Mouse (Mus musculus): ENCODE data around the gene Kndc1. TPM values are rescaled to one million over a fixed set of nuclear protein-coding genes. Genes with fewer than 3 reads are reported as not detected.
A peak's percentile ranks its signal among the peaks of the same experiment; 100 is the strongest.

Kndc1 gene
- polyA plus RNA-seq, 1 experiment from 2014 or later: 0.06 TPM

- Histone ChIP-seq H3K9ac (no peak overlapping the region), H3K4me1 (replicated peaks) (peaks cover 6% of the 10 kb centered on the region; the same call in 1 of the 2 replicates), H3K9me3 (replicated peaks) (no peaks in the 10 kb centered on the region), H3K4me2 (peak overlapping the region; percentile 93; the same call in 1 of the 2 replicates), H3K27ac (ENCODE audit: poor library complexity, severe bottlenecking) (no peak overlapping the region), H3K4me3 (no peak overlapping the region), H3K27me3 (replicated peaks) (peaks cover 47% of the 10 kb centered on the region), H3K36me3 (no peaks in the 10 kb centered on the region)
- 58% methylated on average over 6 of the region's 6 CpGs for WGBS
- no peak for ATAC-seq (ENCODE audit: insufficient number of reproducible peaks, low FRiP score)
These were observed 57.6 kb downstream of the Kndc1 start for GRCm38 (mm10) chr7:139951991-139952633.

GRCm38 (mm10) chr7:139955505-139955904 lies 61.0 kb downstream of the Kndc1 start:
- H3K36me3 ChIP-seq: no peaks in the 10 kb centered on the region
- no peak for ATAC-seq (ENCODE audit: insufficient number of reproducible peaks, low FRiP score)
- no peak overlapping the region for H3K9ac ChIP-seq
- peaks cover 12% of the 10 kb centered on the region for H3K4me1 ChIP-seq (replicated peaks)
- no peak overlapping the region for H3K4me3 ChIP-seq
- WGBS: 77% methylated on average over 4 of the region's 4 CpGs
- peaks cover 41% of the 10 kb centered on the region for H3K27me3 ChIP-seq (replicated peaks)
- no peak overlapping the region for H3K27ac ChIP-seq (ENCODE audit: poor library complexity, severe bottlenecking)
- no peak overlapping the region for H3K4me2 ChIP-seq
- no peaks in the 10 kb centered on the region for H3K9me3 ChIP-seq (replicated peaks)

DNA sequence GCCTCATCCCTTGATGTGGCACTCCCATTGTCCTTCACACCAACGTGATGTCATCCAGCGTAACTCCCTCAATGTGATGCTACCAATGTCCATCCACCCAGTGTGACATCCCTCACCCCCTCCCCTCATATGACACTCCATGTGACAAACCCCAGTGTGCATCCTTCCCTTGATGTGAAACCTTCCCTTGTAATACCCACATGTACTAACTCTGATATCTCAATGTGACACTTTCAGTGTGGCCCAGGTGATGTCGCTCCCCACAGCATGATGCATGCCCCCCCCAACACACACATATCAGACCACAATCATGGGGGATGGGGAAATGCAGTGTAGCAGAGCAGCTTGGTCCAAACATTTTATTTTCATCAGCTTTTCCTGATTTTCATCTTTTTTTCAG lies 62.2 kb downstream of the Kndc1 start:
- Histone ChIP-seq H3K4me3 (no peak overlapping the region), H3K9ac (no peak overlapping the region), H3K4me2 (no peak overlapping the region), H3K4me1 (replicated peaks) (peaks cover 12% of the 10 kb centered on the region), H3K36me3 (no peaks in the 10 kb centered on the region), H3K27me3 (replicated peaks) (peaks cover 52% of the 10 kb centered on the region), H3K27ac (ENCODE audit: poor library complexity, severe bottlenecking) (no peak overlapping the region), H3K9me3 (replicated peaks) (no peaks in the 10 kb centered on the region)
- no peak for ATAC-seq (ENCODE audit: insufficient number of reproducible peaks, low FRiP score)
- 72% methylated on average over 3 of the region's 3 CpGs for WGBS

DNA sequence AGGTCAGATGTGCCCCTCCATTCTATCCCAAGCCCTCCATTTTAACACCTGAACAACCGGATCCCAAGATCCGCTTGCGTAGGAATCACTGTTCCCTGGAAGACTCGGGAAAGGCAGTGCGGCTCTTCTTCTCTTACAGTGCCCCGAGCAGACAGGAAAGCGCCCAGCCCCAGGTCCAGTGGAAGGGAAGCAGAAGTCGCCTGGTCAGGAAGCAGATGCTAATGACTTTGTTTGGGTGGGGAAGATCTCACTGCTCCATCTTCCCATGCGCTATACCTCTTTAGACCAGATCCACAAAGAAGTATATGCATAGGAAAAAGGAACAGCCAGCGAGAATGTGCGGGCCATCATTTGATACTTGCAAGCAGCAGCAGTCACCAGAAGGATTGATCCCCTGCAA lies 62.9 kb downstream of the Kndc1 start:
- peaks cover 55% of the 10 kb centered on the region for H3K27me3 ChIP-seq (replicated peaks)
- no peak for ATAC-seq (ENCODE audit: insufficient number of reproducible peaks, low FRiP score)

DNA sequence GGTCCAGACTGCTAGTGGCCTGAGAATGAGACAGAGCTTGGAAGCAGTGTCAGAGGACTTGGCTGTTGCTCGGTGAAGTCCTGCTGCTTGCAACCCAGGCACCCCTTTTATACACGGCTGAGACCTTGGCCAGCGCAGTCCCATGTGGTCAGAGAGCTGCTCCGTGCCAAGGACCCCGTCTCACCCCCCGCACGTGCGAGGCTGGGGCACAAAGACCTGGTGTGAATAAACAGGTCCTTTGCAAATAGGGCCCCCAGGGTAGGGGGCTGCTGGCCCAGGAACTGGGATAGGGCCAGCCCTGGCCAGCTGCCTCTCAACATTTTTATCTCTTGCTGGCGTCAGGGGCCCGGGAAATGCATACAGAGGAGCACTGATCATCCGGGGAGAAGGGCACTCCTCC lies 63.5 kb downstream of the Kndc1 start:
- Histone ChIP-seq H3K4me1 (replicated peaks) (peaks cover 10% of the 10 kb centered on the region), H3K36me3 (no peaks in the 10 kb centered on the region), H3K4me2 (0 out of 2 replicates have a peak overlapping the region, but pooled peaks have one; percentile 11), H3K27ac (ENCODE audit: poor library complexity, severe bottlenecking) (no peak overlapping the region), H3K4me3 (no peak overlapping the region), H3K9me3 (replicated peaks) (no peaks in the 10 kb centered on the region), H3K27me3 (replicated peaks) (peaks cover 55% of the 10 kb centered on the region), H3K9ac (no peak overlapping the region)
- ATAC-seq (ENCODE audit: insufficient number of reproducible peaks, low FRiP score): no peak
- 16% methylated on average over 11 of the region's 11 CpGs for WGBS

More for the DNA sequence above, 62.9 kb downstream of the Kndc1 start:
- no peaks in the 10 kb centered on the region for H3K36me3 ChIP-seq
- WGBS: 35% methylated on average over 11 of the region's 11 CpGs
- H3K4me1 ChIP-seq (replicated peaks): peaks cover 10% of the 10 kb centered on the region
- H3K4me3 ChIP-seq: no peak overlapping the region
- no peak overlapping the region for H3K9ac ChIP-seq
- no peak overlapping the region for H3K4me2 ChIP-seq
- H3K9me3 ChIP-seq (replicated peaks): no peaks in the 10 kb centered on the region
- no peak overlapping the region for H3K27ac ChIP-seq (ENCODE audit: poor library complexity, severe bottlenecking)

DNA sequence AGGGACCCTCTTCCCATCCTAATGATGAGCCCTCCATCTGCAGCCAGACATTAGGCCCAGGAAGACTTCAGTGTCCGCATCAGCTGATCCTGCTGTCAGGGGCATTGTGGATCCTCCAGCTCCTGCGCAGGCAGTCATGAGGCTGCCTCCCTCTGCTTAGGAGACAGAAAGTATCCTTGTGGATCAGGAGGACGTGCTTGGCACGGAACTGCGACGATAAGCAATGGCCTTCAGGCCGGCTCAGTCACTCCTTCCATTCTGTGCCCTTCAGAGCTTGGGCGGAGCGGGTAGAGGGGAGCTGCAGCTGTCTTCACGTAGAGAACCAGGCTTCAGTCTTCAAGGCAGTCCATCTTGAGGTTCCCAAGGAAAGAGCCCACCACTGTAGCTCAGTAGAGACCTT lies 66.6 kb downstream of the Kndc1 start:
- Histone ChIP-seq H3K4me2 (no peak overlapping the region), H3K9me3 (replicated peaks) (no peaks in the 10 kb centered on the region), H3K4me1 (replicated peaks) (peaks cover 10% of the 10 kb centered on the region), H3K9ac (no peak overlapping the region), H3K27me3 (replicated peaks) (peaks cover 56% of the 10 kb centered on the region), H3K4me3 (no peak overlapping the region), H3K36me3 (no peaks in the 10 kb centered on the region), H3K27ac (ENCODE audit: poor library complexity, severe bottlenecking) (no peak overlapping the region)
- WGBS: 74% methylated on average over 10 of the region's 10 CpGs
- ATAC-seq (ENCODE audit: insufficient number of reproducible peaks, low FRiP score): no peak

DNA sequence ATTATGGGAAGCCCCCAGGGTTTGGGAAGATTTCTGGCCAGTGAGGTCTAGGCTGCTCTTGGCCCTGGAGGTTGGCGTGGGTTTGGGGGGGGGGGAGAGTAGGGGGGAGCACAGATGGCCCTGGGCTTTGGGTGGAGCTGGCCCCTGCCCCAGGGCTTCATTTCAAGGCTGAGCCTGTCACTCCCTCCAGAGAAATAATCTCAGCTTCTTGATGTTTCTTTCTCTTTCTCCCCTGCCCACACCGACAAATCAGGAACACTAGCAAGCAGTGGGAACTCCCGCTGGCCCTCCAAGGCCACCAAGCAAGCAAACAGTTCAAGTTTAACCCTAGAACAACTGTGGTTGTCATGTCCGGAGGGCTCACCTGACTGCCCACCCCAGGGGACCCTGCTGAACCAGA lies 69.3 kb downstream of the Kndc1 start:
- peaks cover 69% of the 10 kb centered on the region for H3K27me3 ChIP-seq (replicated peaks)
- H3K9ac ChIP-seq: no peak overlapping the region
- WGBS: 53% methylated on average over 4 of the region's 4 CpGs
- H3K4me1 ChIP-seq (replicated peaks): no peaks in the 10 kb centered on the region
- H3K27ac ChIP-seq (ENCODE audit: poor library complexity, severe bottlenecking): no peak overlapping the region
- H3K4me3 ChIP-seq: no peak overlapping the region
- no peak for ATAC-seq (ENCODE audit: insufficient number of reproducible peaks, low FRiP score)
- H3K9me3 ChIP-seq (replicated peaks): no peaks in the 10 kb centered on the region
- no peaks in the 10 kb centered on the region for H3K36me3 ChIP-seq
- H3K4me2 ChIP-seq: no peak overlapping the region

DNA sequence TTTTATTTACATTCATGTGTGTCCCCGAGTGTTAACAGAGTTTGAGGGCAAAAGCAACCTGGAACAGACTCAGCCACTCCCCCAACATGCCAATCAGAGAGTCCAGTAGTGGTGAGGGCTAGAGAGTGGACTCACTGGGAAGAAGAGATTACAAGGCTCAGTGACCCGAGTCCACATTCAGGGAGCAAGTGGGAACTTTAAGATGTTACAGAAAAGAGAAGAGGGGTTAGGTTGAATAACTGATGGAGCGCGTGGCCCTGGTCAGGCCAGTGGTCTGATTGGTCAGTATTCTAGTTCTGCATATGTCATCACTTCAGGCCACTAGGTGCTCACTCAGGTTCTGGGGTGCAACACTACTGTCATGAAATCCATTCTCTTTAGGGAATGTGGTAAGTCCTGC lies 72.7 kb downstream of the Kndc1 start:
- Histone ChIP-seq H3K4me1 (replicated peaks) (no peaks in the 10 kb centered on the region), H3K4me3 (no peak overlapping the region), H3K9me3 (replicated peaks) (no peaks in the 10 kb centered on the region), H3K27me3 (replicated peaks) (peaks cover 66% of the 10 kb centered on the region), H3K36me3 (no peaks in the 10 kb centered on the region), H3K4me2 (no peak overlapping the region), H3K27ac (ENCODE audit: poor library complexity, severe bottlenecking) (no peak overlapping the region), H3K9ac (no peak overlapping the region)
- WGBS: 25% methylated on average over 4 of the region's 4 CpGs
- no peak for ATAC-seq (ENCODE audit: insufficient number of reproducible peaks, low FRiP score)

DNA sequence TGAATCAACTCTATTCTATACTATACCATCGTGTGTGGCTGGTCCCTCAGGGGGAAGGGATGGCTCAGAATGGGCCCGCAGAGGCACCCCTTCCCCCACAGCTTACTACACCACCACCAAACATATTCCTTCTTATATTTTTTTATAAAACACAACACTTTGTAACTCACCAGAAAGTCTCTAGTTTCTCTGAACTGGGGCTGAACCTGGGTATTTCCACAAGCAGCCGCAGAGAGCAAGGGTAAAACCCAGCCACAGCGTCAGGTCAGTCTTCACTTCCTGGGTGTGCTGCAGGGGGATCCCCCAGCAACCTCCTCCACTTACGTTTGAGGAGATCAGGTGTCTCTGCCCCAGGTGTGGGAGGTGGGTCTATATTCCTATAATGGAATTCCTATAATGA lies 73.9 kb downstream of the Kndc1 start:
- H3K36me3 ChIP-seq: no peaks in the 10 kb centered on the region
- H3K9ac ChIP-seq: no peak overlapping the region
- WGBS: 50% methylated on average over 5 of the region's 5 CpGs
- no peak overlapping the region for H3K4me2 ChIP-seq
- ATAC-seq (ENCODE audit: insufficient number of reproducible peaks, low FRiP score): no peak
- H3K27me3 ChIP-seq (replicated peaks): peaks cover 70% of the 10 kb centered on the region
- no peaks in the 10 kb centered on the region for H3K4me1 ChIP-seq (replicated peaks)
- no peak overlapping the region for H3K4me3 ChIP-seq
- H3K9me3 ChIP-seq (replicated peaks): no peaks in the 10 kb centered on the region
- no peak overlapping the region for H3K27ac ChIP-seq (ENCODE audit: poor library complexity, severe bottlenecking)

- Histone ChIP-seq H3K4me1 (replicated peaks) (no peaks in the 10 kb centered on the region), H3K4me3 (no peak overlapping the region), H3K4me2 (no peak overlapping the region), H3K9ac (no peak overlapping the region), H3K27me3 (replicated peaks) (peaks cover 68% of the 10 kb centered on the region), H3K9me3 (replicated peaks) (no peaks in the 10 kb centered on the region), H3K36me3 (no peaks in the 10 kb centered on the region), H3K27ac (ENCODE audit: poor library complexity, severe bottlenecking) (no peak overlapping the region)
- ATAC-seq (ENCODE audit: insufficient number of reproducible peaks, low FRiP score): no peak
- 43% methylated on average over 10 of the region's 10 CpGs for WGBS
These were observed 75.0 kb downstream of the Kndc1 start for GRCm38 (mm10) chr7:139969348-139970130.

DNA sequence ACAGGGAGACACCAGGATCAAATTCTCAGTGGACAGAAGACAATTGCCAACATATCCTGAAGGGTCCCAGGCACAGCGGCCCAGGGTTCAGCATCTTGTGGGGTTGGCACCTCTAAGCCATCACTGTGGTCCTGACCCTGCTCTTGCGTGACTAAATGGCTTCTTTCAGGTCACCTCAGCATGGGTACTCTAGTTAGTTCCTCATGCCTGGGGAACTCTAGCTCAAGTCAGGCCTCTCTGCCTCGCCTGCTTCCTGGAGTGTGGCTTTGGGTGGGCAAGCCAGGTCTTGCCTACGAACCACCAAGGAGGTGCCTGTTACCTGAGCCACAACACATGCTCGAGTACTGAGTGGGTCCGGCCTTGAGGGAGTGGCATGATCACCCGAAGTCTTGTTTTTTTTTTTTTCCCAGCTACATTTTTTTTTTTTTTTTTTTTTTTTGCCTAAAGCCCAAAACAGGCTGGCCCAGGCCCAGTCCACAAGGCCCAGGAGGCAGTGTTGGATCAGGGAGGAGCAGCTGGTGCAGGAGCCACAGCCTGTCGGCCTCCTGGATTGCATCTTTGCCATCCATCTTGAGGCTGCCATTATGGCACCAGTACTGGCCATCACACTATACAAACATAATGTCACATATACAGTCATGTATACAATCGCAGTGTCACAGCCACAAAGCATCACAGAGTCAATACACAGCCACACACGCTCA lies 75.9 kb downstream of the Kndc1 start:
- peaks cover 67% of the 10 kb centered on the region for H3K27me3 ChIP-seq (replicated peaks)

More for the DNA sequence above, 75.9 kb downstream of the Kndc1 start:
- Histone ChIP-seq H3K4me2 (no peak overlapping the region), H3K4me1 (replicated peaks) (no peaks in the 10 kb centered on the region), H3K9me3 (replicated peaks) (peaks cover 4% of the 10 kb centered on the region; the same call in 1 of the 2 replicates), H3K9ac (no peak overlapping the region), H3K27ac (ENCODE audit: poor library complexity, severe bottlenecking) (no peak overlapping the region), H3K36me3 (no peaks in the 10 kb centered on the region), H3K4me3 (no peak overlapping the region)
- 78% methylated on average over 10 of the region's 10 CpGs for WGBS
- no peak for ATAC-seq (ENCODE audit: insufficient number of reproducible peaks, low FRiP score)
